Mouse (Mus musculus): ENCODE results near the gene Npas3.
A peak's percentile ranks its signal among the peaks of the same experiment; 100 is the strongest.

Npas3 gene

DNA sequence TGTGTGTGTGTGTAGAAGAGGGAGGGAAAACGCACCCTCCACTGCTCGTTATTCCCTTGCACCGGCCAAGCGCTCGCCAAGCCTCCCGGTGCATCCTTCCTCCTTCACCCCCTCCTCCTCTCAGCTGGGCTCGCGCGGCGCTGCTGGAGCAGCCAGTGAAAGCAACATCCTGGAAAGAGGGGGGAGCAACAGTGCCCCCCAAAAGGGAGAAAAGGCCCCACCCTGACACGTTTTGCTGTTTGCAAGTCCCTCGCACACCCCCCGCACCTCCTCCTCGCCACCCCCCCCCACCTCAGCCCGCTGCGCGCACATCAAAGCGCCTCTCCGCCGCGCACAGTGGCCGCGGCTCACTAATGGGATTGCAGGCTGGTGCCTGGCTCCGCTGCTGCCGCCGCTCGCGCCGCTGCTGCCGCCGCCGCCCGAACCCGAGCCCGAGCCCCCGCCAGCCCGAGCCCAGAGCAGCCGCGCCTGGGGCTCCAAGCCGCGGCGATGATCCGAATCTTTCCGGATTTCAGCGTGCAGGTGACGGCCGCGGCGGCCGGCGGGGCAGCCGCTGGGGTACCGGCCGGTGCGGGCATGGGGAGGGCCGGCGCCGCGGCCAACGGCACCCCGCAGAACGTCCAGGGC, at the start of gene Npas3:
Gene Npas3 (plus strand): TSS at position 577 of the 627 bp plus-strand sequence.
- no peak for DNase-seq (ENCODE audit: extremely low read depth, insufficient read length, low spot score)

DNA sequence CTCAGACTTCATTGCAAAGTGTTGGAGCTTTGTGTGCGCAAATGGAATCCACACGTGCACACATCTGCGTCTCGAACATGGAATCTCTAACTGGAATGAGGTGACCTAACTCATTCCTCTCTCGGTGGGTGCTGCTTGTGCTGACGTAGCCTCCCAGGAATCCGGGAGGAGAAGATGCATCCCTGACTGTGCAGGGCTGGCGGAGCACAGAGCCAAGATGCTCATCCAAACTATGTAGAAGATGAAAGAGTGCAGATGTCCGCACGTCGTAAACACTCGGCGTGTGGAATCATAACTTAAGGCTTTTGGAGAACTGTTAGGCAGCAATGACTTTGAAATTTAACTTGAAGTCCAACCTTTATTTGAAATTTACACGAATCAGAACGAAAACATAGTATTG, 31.3 kb upstream of the Npas3 start:
- no peak for DNase-seq (ENCODE audit: extremely low read depth, insufficient read length, low spot score)

DNA sequence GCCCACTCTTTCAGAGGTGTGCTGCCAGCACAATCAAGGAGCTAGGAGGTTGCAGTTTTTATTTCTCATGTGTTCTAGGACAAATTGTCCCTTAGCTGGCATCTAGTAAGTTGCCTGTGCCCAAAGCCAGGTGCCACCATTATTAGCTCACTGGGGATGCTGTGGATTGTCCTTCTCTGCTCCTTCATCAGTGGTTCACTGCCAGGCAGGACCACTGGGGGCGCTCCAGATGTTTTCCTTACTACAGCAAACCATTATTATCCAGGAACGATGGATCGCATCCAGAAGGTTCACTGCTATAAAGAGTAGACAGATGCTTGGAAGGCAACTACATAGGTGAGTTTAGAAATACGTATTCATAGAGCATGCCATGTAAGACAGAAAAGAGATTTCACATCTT, 25.7 kb upstream of the Npas3 start:
- DNase-seq (ENCODE audit: extremely low read depth, insufficient read length, low spot score), result no peak

DNA sequence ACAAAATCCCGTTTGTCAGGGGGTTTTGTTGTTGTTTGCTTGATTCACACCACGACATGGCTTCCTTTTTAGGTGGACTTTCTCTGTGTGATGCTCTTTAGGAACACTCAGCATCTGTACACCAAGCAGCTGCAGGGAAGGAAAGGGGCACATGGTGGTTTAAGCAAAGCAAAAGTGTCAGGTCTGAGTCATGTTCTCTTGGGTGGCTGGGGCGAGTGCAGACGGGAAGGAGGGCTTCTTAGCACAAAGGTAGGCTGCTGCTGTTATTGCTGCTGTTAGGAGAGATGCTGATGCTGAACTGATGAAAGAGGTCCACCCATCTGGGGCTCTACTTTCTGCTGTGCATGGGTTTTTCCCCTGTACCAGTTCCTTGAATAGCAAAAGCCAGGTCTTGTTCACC, 21.1 kb upstream of the Npas3 start:
- no peak for DNase-seq (ENCODE audit: extremely low read depth, insufficient read length, low spot score)

DNA sequence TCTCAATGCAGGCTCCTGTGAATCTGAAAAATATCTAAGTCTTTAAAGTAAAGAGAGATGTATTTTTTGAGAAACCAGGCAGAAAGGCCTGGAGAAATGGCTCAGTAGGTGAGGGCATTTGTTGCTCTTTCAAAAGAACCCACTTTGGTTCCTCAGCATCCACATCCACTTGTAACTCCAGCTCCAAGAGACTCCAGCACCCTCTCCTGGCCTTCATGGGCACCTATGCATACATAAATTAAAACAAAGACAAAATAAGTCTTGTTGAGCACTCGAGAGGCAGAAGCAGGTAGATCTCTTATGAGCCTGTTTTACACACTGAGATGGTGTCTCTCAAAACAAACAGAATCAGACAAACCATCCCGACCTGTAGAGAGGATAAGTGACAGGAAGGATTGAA, 19.1 kb upstream of the Npas3 start:
- DNase-seq (ENCODE audit: extremely low read depth, insufficient read length, low spot score), result no peak

DNA sequence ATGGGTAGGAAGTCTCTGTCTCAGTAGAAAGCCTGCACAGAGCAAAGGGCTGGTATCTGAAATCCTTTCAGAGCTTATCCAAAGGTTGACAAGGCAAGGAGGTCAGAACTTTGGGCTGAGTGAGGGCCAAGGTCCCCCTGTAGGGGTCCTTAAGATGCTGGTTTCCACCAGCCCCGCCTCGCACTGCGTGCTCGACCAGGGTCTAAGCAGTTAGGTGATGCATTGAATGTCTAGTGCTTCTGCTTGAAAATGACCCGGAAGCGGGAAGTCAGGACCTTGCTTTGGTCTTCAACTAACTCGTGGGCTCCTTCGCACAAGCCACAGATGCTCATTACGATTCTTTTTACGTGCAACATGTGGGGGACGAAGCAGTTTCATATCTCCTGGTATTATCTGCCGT, 2.3 kb upstream of the Npas3 start:
- DNase-seq (ENCODE audit: extremely low read depth, insufficient read length, low spot score), result no peak

DNA sequence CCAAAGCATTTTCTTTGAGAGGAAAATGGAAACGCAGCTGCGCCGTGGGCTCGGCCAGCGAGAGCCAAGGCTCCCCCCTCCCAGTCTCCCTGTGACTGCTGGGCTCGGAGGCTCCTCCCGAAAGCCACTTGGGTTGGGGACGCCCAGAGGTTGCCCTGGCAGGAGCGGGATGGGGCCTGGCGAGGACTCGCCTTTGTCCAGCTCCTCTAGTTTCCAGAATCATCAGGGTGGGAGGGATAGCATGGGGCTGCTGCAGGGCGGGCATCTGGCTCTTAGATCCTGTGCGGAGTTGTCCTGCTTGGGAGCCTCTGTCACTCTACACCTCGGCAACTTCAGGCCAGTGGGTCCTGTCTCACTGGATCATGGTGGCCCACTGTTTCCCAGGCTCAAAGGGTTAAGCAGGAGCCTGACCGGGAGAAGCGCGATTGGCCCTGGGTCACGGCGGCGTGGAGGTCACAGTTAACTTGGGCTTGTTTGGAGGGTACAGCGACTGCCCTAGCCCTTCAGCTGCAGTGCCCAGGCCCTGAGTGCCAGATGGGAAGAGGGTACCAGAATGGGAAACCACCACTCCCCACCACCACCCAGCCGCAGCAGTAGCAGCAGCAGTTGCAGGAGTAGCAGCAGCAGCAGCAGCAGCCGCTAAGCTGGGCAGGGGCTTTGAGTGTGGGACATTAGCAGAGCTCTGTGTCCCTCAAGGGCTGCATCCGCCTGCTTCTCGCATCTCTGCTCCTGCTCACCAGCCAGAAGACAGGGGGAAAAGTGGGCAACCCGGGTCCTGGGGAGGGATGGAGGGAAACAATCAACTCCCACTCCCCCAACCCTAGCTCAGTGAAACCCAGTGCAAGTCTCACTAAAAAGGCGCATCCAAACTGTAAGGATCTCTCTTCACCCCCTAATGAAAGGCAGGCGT, 1.6 kb upstream of the Npas3 start:
- DNase-seq (ENCODE audit: extremely low read depth, insufficient read length, low spot score), result no peak

DNA sequence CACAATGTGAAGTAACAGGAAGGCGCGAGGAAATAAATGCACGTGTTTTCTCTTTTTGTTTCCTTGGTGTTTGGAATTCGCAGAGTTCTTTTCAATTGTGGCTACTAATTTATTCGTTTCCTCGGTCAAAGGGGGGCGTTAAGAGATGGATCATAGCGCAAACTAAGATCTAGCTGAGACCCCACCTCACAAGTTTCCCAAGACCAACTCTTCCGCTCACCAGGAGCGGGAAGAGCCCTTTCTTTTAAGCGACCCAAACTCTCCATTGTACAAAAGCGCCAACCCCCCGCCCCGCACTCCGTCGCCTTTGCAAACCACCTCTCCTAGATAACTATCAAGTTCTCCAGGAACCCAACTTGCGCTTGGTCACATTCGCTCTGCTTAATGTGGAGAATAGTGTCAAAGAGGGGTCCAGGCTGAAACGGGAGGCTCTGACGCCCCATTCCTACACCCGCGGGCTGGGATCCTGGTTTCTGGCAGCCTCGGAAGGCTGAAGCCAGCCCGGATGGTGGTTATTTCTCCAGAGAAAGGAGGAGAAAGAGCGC, 914 bp upstream of the Npas3 start:
- no peak for DNase-seq (ENCODE audit: extremely low read depth, insufficient read length, low spot score)

DNA sequence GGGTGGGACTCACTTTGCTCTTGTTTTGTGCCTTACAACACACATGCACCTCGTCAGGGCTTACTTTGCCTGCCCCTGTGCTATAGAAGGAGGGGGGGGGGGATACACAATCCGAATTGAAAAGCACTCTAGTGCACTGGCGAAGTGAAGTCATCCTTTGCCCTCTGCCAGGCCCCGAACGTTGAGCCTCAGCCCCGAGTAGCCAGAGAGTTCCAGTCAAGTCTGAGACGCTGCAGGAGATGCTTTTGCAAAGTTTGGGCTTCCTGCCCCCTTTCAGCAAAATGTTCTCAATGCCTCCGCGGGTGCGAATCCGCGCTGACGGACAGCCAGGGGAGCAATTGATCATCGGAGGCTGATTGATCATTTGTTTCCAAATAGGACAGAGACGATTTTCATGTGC, 319 bp downstream of the Npas3 start:
- no peak for DNase-seq (ENCODE audit: extremely low read depth, insufficient read length, low spot score)

DNA sequence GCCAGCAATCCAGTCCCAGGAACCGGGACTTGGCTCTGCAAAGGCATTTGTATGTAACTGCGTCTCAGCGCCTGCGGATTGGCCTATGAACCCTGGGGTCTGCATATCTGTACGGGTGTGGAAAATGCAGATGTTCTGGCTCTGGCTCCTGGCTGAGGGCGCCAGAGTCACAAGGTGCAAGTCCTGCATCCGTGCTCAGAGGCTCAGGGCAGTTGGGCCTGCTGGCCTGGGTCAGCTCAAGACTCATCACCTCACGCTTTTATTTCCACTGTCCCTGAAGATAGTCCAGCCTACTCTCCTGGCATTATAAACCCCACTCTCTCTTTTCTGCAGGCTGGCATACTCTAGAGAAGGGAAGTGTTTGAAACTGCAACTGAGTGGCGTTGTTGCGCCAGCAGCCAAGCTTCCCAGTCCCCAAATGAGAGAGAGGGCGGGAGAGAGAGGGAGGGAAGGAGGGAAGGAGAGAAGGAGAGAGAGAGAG, 3.3 kb downstream of the Npas3 start:
- peak; percentile 55 for DNase-seq (ENCODE audit: extremely low read depth, insufficient read length, low spot score)

DNA sequence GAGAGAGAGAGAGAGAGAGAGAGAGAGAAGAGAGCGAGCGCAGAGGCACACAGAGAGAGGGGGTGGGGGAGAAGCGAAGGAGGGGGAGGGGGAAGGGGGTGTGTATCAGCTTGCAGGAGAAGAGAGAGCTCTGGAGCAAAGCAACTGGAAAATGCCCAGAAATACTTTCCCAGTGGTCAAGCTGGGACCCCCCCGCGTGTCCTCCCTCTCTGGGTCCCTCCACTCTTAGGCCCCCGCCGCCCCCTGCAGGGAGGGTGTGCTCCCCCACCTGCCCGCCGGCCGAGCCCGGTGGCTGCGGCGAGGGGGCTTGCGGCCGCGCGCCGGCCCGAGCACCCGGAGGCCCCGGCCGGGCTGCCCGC, 3.7 kb downstream of the Npas3 start:
- DNase-seq (ENCODE audit: extremely low read depth, insufficient read length, low spot score), result peak; percentile 55

DNA sequence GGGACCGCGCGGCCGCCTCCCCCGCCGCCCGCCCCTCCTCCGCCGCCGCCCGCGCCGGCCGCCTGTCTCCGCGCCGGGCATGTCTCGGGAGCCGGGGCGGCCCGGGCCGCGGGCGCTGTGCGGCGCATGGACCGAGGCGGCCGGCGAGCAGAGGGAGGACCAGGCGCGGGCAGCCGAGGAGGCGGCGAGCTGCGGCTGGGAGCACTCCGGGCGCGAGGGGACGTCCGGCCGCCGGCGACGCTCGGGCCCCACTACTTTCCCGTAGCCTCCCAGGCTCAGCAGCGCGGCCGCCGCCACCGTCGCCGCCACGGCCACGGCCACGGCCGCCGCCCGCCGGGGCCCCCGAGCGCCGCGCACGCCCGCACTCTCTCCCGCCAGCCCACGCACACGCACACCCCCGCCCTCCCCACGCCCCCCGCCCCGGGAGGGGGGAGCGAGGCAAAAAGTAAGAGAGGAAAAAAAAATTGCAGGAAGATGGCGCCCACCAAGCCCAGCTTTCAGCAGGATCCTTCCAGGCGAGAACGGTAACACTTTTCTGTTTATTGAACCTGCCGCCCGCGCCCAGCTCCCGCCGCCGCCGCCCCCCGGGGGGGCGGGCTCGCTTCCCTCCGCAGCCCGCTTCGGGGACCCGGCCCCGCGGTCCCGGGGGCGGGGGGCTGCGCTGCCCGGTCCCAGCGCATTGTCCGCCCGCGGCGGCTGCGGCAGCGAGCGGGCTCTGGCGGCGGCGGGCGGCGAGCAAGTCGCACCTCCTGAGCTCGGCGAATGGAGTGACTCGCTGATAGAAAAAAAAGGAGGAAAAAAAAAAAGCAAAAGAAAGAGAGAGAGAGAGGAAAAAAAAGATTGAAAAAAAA, 4.3 kb downstream of the Npas3 start:
- peak; percentile 26 for DNase-seq (ENCODE audit: extremely low read depth, insufficient read length, low spot score)

DNA sequence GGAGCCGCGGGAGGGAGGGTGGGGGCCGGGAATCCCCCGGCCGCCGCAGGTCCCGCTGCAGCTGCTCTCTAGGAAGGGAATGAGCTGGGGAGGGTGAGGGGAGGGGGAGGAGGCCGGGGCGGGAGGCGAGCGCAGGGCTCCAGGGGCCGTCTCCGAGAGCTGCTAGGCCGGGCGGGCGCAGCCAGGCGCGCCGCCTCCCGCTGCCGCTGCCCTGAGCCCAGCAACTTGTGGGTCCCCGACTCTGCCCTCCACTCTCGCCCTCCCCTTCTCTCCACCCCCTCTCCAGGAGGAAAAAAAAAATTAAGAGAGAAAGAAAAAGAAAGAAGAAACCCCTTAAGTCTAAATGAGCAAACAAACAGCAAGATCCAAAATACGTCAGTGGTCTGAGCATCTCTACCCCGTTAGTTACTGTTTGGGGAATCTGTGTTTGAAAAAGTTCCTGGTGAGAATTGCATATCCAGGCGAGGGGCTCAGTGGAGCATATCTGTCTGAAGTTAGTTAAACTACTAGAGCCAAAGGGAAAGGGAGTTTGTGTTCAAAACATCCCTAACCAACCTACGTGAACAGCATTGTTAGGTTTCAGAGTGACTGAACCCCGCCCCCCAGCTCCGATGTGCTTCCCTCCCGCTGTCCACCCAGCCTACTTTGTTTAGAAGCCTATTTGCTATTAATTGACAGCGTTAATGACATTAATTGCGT, 5.1 kb downstream of the Npas3 start:
- DNase-seq (ENCODE audit: extremely low read depth, insufficient read length, low spot score), result no peak

DNA sequence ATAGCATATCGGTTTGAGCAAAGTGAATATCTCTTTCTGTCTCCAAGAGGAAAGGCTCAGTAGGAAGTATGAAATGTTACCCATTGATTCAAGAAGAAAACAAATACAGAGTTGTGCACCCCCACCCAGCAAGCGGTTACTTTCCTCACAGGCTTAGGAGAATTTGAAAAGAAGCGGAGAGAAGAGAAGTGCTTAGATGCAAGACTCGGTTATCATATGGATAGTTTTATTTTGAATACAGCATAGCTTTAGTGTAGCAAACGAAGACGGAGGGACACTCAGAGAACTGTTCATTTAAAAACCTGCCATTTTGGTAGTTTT, 5.6 kb downstream of the Npas3 start:
- DNase-seq (ENCODE audit: extremely low read depth, insufficient read length, low spot score), result no peak

DNA sequence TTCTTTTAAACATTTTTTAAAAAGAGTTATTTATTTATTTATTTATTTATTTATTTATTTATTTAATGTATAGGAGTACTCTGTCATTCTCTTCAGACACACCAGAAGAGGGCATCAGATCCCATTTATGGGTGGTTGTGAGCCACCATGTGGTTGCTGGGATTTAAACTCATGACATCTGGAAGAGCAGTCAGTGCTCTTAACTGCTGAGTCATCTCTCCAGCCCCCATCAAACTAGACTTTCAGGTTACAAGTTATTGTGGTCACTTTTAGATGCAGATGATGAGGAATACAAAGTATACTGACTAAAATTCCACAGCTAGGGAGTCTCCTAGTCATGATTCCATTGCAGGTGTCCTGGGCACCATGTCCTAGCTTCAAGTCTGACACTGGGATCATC, 26.0 kb downstream of the Npas3 start:
- DNase-seq (ENCODE audit: extremely low read depth, insufficient read length, low spot score), result peak; percentile 18

DNA sequence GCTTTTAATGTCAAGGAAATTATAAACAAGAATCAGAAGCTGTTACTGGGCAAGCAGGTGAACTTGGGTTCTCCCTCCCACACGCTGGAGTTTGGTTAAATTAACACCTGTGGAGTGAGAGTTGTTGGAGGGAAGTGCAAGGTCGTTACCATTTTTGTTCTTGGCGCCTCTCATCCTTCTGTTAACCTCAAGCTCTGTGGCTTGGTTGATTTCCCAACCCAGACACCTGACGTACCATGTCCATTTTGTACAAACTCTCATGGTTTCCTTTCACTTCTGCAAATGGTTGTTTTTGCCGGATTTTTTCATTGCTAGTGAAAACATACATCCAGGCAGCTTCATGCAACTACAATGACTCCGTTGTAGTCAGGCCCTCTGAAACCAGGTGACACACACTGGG, 28.9 kb downstream of the Npas3 start:
- no peak for DNase-seq (ENCODE audit: extremely low read depth, insufficient read length, low spot score)

DNA sequence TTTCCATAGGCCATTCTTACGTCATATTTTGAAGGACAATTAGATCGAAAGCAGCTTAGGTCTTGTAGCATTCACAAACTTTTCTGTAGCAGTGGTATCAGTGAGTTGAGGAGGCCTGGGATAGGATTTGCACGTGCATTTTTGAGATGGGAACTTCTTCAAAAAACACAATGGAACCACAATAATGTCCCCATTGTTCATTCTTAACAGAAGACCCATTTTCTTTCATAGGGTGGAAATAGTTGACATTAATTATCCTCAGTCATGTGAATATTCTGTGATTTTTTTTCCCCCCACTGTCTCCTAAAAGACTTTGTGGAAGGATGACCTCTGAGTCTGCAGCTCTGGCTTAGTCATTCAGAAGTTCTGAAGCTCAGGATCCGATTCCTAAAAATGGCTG, 41.9 kb downstream of the Npas3 start:
- no peak for DNase-seq (ENCODE audit: extremely low read depth, insufficient read length, low spot score)

DNA sequence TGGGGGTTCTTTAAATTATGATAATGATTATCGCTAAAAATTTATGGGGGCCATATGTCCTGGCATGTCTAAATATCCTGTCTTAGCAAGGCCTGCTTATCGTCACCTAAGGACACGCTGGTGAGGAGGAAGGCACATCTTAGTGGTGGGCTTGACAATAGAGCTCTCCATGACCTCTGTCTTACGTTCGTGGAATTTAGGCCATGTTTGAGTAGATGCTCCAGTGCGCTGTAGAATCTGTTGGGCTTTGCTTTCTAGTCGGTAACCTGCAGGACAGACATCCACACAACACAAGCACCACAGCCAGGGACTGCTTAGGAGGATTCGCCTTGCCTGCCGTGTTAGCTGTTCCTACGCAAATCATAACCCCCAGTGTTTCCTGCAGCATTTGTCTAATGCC, 42.4 kb downstream of the Npas3 start:
- no peak for DNase-seq (ENCODE audit: extremely low read depth, insufficient read length, low spot score)

DNA sequence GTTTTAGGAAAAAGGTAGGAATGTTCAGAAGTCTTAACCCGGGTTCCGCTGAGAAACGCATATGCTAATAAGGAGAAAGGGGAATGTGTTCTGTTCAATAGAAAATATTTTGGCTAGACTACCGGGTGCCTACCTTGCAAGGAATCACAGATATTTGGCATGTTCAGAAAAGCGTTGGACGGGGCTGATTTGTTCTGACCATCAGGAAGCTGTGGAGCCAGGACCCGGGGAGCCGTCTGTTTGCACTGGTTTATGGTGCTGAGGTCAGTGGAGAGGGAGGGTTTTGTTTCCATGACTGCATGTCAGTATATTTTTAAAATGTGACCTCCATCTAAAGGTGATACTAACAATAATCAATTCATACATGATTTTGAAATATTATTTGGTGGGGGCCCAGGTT, 43.5 kb downstream of the Npas3 start:
- no peak for DNase-seq (ENCODE audit: extremely low read depth, insufficient read length, low spot score)

DNA sequence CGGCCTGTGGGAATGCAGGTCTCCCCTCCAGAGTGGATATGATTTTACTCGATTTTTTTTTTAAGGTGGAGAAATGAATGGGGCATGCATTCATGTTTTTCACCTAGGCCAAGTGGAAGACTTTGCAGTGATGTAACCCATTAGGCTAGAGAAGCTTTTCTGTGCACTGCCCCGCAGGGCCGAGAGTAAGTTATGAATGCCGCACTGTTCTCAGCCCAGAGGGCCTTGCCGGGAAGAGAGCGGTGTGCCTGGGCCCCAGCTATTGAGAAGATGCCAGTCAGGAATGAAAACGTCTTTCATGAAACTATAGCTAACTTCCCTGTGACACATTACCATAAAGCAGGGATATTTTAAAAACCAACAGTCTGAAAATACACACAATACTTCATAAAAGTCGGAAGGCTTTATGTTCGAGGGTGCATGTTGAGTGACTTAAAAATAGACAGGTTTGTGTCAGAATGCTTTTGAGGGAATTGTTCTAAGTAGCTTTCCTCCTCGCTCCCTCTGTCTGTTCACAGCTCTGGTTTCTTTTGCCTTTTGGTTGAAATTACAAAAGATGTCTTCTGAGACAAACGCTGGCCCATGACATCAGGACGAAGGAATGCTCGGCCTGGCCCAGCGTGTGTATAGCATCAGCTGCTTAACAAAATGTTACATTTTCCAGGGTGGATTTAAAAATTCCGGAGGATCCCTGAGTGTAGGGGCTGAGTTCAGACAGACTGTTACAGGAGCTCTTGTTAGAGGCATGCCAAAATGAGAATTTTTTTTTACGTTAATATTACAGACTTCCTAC, 44.2 kb downstream of the Npas3 start:
- DNase-seq (ENCODE audit: extremely low read depth, insufficient read length, low spot score), result peak; percentile 14

All from 3134 (cell line).